Mouse (Mus musculus) kidney, postnatal 36 days (tissue): Measurements from ENCODE around the gene Gtpbp8.

Source experiments
- DNase-seq, 2 experiments: peaks; one replicate each; pipeline ENCODE4 v3.0.0; 2021 to 2022; ENCODE audit warnings: mixed read lengths in 2 of 2

The Gtpbp8 gene

GRCm38 (mm10) chr16:44688507-44688906 is 57.7 kb downstream of the Gtpbp8 start:
- DNase-seq = peak in 1 of 2 experiments; percentile 11

- DNase-seq = peak in 1 of 2 experiments; percentile 7
These were observed 58.3 kb downstream of the Gtpbp8 start for GRCm38 (mm10) chr16:44687719-44688420.

- no peak for DNase-seq
These were observed 59.0 kb downstream of the Gtpbp8 start for GRCm38 (mm10) chr16:44686991-44687718.
